Mouse (Mus musculus): ENCODE data around the gene Rfx8. TPM values are rescaled to one million over a fixed set of nuclear protein-coding genes. Genes with fewer than 3 reads are reported as not detected.

Gene Rfx8
- total and polyA plus RNA-seq, 3 experiments: not detected

GRCm38 (mm10) chr1:39691974-39692373 is 28.8 kb downstream of the Rfx8 start:
- Histone ChIP-seq H3K79me2 (ENCODE audit: control insufficient read depth, insufficient read depth, low read length, poor library complexity) (no peaks in the 10 kb centered on the region), H3K9ac (ENCODE audit: control insufficient read depth, low read depth, low read length, poor library complexity, severe bottlenecking) (no peak overlapping the region), H3K27me3 (ENCODE audit: control insufficient read depth in 1 of 2, insufficient read depth in 2 of 2, low read length in 2 of 2) (no peaks in the 10 kb centered on the region), H3K9me3 (replicated peaks; ENCODE audit: insufficient read depth, low read length) (no peaks in the 10 kb centered on the region), H3K4me1 (ENCODE audit: control insufficient read depth in 1 of 2, insufficient read depth in 2 of 2, low read length in 2 of 2) (no peaks in the 10 kb centered on the region), H3K4me3 (ENCODE audit: control insufficient read depth in 1 of 2, insufficient read depth in 1 of 2, low read depth in 2 of 2, low read length in 2 of 2) (no peak overlapping the region), H3K27ac (ENCODE audit: control insufficient read depth, low read depth, low read length) (no peak overlapping the region), H3K36me3 (ENCODE audit: control insufficient read depth in 1 of 2, insufficient read depth in 2 of 2, low read length in 2 of 2) (no peaks in the 10 kb centered on the region)
- TF ChIP-seq CTCF (IDR thresholded peaks at IDR 0.05 in 2 of 3, conservative IDR thresholded peaks at IDR 0.05 in 1 of 3; ENCODE audit: control insufficient read depth in 1 of 3, insufficient read depth in 1 of 3, low read depth in 2 of 3, low read length in 3 of 3, poor library complexity in 1 of 3, severe bottlenecking in 1 of 3) (no peak), TBP (IDR thresholded peaks at IDR 0.05; ENCODE audit: low read depth, low read length) (no peak), MEF2A (IDR thresholded peaks at IDR 0.05; ENCODE audit: extremely low read depth, insufficient replicate concordance, low read depth, low read length, poor library complexity, severe bottlenecking) (no peak), SMC3 (IDR thresholded peaks at IDR 0.05; ENCODE audit: low read depth, low read length) (no peak), SIN3A (IDR thresholded peaks at IDR 0.05; ENCODE audit: low read length) (no peak)
- DNase-seq (ENCODE audit: low read depth, low spot score): no peak

GRCm38 (mm10) chr1:39691061-39691460 is 29.7 kb downstream of the Rfx8 start:
- H3K79me2 ChIP-seq (ENCODE audit: control insufficient read depth, insufficient read depth, low read length, poor library complexity): no peaks in the 10 kb centered on the region
- H3K4me3 ChIP-seq (ENCODE audit: control insufficient read depth in 1 of 2, insufficient read depth in 1 of 2, low read depth in 2 of 2, low read length in 2 of 2): no peak overlapping the region
- no peak for DNase-seq (ENCODE audit: low read depth, low spot score)
- H3K4me1 ChIP-seq (ENCODE audit: control insufficient read depth in 1 of 2, insufficient read depth in 2 of 2, low read length in 2 of 2): no peaks in the 10 kb centered on the region
- H3K27ac ChIP-seq (ENCODE audit: control insufficient read depth, low read depth, low read length): no peak overlapping the region
- H3K27me3 ChIP-seq (ENCODE audit: control insufficient read depth in 1 of 2, insufficient read depth in 2 of 2, low read length in 2 of 2): no peaks in the 10 kb centered on the region
- H3K36me3 ChIP-seq (ENCODE audit: control insufficient read depth in 1 of 2, insufficient read depth in 2 of 2, low read length in 2 of 2): no peaks in the 10 kb centered on the region
- TF ChIP-seq ETS1 (IDR thresholded peaks at IDR 0.05; ENCODE audit: low read depth, low read length) (no peak), USF1 (IDR thresholded peaks at IDR 0.05; ENCODE audit: low read depth, low read length) (no peak), CHD2 (IDR thresholded peaks at IDR 0.05; ENCODE audit: low read length) (no peak), TCF12 (IDR thresholded peaks at IDR 0.05; ENCODE audit: low read depth, low read length) (no peak), KAT2A (conservative IDR thresholded peaks at IDR 0.05; ENCODE audit: low read depth, low read length) (no peak), GATA1 (IDR thresholded peaks at IDR 0.05; ENCODE audit: low read depth, low read length) (no peak), RCOR1 (IDR thresholded peaks at IDR 0.05; ENCODE audit: low read depth, low read length) (no peak), MXI1 (IDR thresholded peaks at IDR 0.05; ENCODE audit: low read depth, low read length) (no peak)
- H3K9ac ChIP-seq (ENCODE audit: control insufficient read depth, low read depth, low read length, poor library complexity, severe bottlenecking): no peak overlapping the region
- H3K9me3 ChIP-seq (replicated peaks; ENCODE audit: insufficient read depth, low read length): no peaks in the 10 kb centered on the region

- Histone ChIP-seq H3K79me2 (ENCODE audit: control insufficient read depth, insufficient read depth, low read length, poor library complexity) (no peaks in the 10 kb centered on the region), H3K27me3 (ENCODE audit: control insufficient read depth in 1 of 2, insufficient read depth in 2 of 2, low read length in 2 of 2) (no peaks in the 10 kb centered on the region), H3K9me3 (replicated peaks; ENCODE audit: insufficient read depth, low read length) (no peaks in the 10 kb centered on the region), H3K4me1 (ENCODE audit: control insufficient read depth in 1 of 2, insufficient read depth in 2 of 2, low read length in 2 of 2) (no peaks in the 10 kb centered on the region), H3K9ac (ENCODE audit: control insufficient read depth, low read depth, low read length, poor library complexity, severe bottlenecking) (no peak overlapping the region), H3K27ac (ENCODE audit: control insufficient read depth, low read depth, low read length) (no peak overlapping the region), H3K4me3 (ENCODE audit: control insufficient read depth in 1 of 2, insufficient read depth in 1 of 2, low read depth in 2 of 2, low read length in 2 of 2) (no peak overlapping the region), H3K36me3 (ENCODE audit: control insufficient read depth in 1 of 2, insufficient read depth in 2 of 2, low read length in 2 of 2) (no peaks in the 10 kb centered on the region)
- no peak for DNase-seq (ENCODE audit: low read depth, low spot score)
- no peak for TF ChIP-seq RAD21 (IDR thresholded peaks at IDR 0.05; ENCODE audit: low read depth, low read length)
- no peak for TF ChIP-seq MAZ (IDR thresholded peaks at IDR 0.05; ENCODE audit: low read depth, low read length)
- TF ChIP-seq POLR2A (IDR thresholded peaks at IDR 0.05; ENCODE audit: control insufficient read depth in 1 of 2, insufficient read depth in 1 of 2, low read depth in 1 of 2, low read length in 2 of 2, poor library complexity in 1 of 2): no peak
- no peak for TF ChIP-seq ZNF384 (IDR thresholded peaks at IDR 0.05; ENCODE audit: low read depth, low read length)
- TF ChIP-seq HCFC1 (IDR thresholded peaks at IDR 0.05; ENCODE audit: low read depth, low read length): no peak
- TF ChIP-seq MAX (IDR thresholded peaks at IDR 0.05; ENCODE audit: low read length): no peak
Observed at GRCm38 (mm10) chr1:39688573-39688972, 32.2 kb downstream of the Rfx8 start.
